Mouse (Mus musculus): ENCODE data around the gene Galr3. TPM values are rescaled to one million over a fixed set of nuclear protein-coding genes. Genes with fewer than 3 reads are reported as not detected.

Galr3 gene
- total and polyA plus RNA-seq, 2 experiments from 2014 or later, result 0.20 to 0.47 TPM

GRCm38 (mm10) chr15:79051461-79052360 is 10.0 kb downstream of the Galr3 start:
- H3K9me3 ChIP-seq (ENCODE audit: low read length), result no peaks in the 10 kb centered on the region
- 69% methylated on average over 13 of the region's 13 CpGs for WGBS

GRCm38 (mm10) chr15:79052366-79052765 is 10.7 kb downstream of the Galr3 start:
- 84% methylated on average over 2 of the region's 2 CpGs for WGBS
- no peaks in the 10 kb centered on the region for H3K27me3 ChIP-seq (ENCODE audit: insufficient read depth, low read length)
- ATAC-seq (no peak), DNase-seq (ENCODE audit: low spot score) (no peak)
- peaks cover 51% of the 10 kb centered on the region for H3K36me3 ChIP-seq (ENCODE audit: insufficient read depth, low read length)
- H3K4me3 ChIP-seq (ENCODE audit: low read length), result no peak overlapping the region
- H3K9ac ChIP-seq (replicated peaks; ENCODE audit: low read length), result no peak overlapping the region
- no peak overlapping the region for H3K27ac ChIP-seq
- no peak for TF ChIP-seq CTCF (IDR thresholded peaks at IDR 0.05; ENCODE audit: low read depth)
- no peaks in the 10 kb centered on the region for H3K9me3 ChIP-seq (ENCODE audit: low read length)
- no peaks in the 10 kb centered on the region for H3K4me1 ChIP-seq (ENCODE audit: insufficient read depth, low read length)
- H3K4me2 ChIP-seq (ENCODE audit: low read depth, low read length), result no peak overlapping the region

More at GRCm38 (mm10) chr15:79051461-79052360, 10.0 kb downstream of the Galr3 start:
- Histone ChIP-seq H3K27me3 (ENCODE audit: insufficient read depth, low read length) (no peaks in the 10 kb centered on the region), H3K9ac (replicated peaks; ENCODE audit: low read length) (no peak overlapping the region), H3K4me2 (ENCODE audit: low read depth, low read length) (no peak overlapping the region), H3K4me3 (ENCODE audit: low read length) (no peak overlapping the region), H3K36me3 (ENCODE audit: insufficient read depth, low read length) (peaks cover 45% of the 10 kb centered on the region), H3K27ac (peak overlapping the region; percentile 36; the same call in 1 of the 2 replicates), H3K4me1 (ENCODE audit: insufficient read depth, low read length) (no peaks in the 10 kb centered on the region)
- TF ChIP-seq CTCF (IDR thresholded peaks at IDR 0.05; ENCODE audit: low read depth), result no peak
- ATAC-seq (no peak), DNase-seq (ENCODE audit: low spot score) (no peak)

GRCm38 (mm10) chr15:79056601-79057000 is 14.9 kb downstream of the Galr3 start:
- no peaks in the 10 kb centered on the region for H3K27me3 ChIP-seq (ENCODE audit: insufficient read depth, low read length)
- no peak overlapping the region for H3K27ac ChIP-seq
- H3K9ac ChIP-seq (replicated peaks; ENCODE audit: low read length), result no peak overlapping the region
- TF ChIP-seq CTCF (IDR thresholded peaks at IDR 0.05; ENCODE audit: low read depth), result no peak
- DNase-seq (ENCODE audit: low spot score) (no peak), ATAC-seq (no peak)
- H3K4me3 ChIP-seq (ENCODE audit: low read length), result no peak overlapping the region
- H3K4me2 ChIP-seq (ENCODE audit: low read depth, low read length), result no peak overlapping the region
- H3K9me3 ChIP-seq (ENCODE audit: low read length), result no peaks in the 10 kb centered on the region
- WGBS, result 93% methylated on average over 7 of the region's 7 CpGs
- 0 out of 2 replicates have a peak, but pooled peaks cover 2% of the 10 kb centered on the region for H3K4me1 ChIP-seq (ENCODE audit: insufficient read depth, low read length)
- peaks cover 81% of the 10 kb centered on the region for H3K36me3 ChIP-seq (ENCODE audit: insufficient read depth, low read length)

GRCm38 (mm10) chr15:79057850-79058249 is 16.2 kb downstream of the Galr3 start:
- no peak overlapping the region for H3K9ac ChIP-seq (replicated peaks; ENCODE audit: low read length)
- H3K9me3 ChIP-seq (ENCODE audit: low read length), result no peaks in the 10 kb centered on the region
- H3K27me3 ChIP-seq (ENCODE audit: insufficient read depth, low read length), result no peaks in the 10 kb centered on the region
- DNase-seq (ENCODE audit: low spot score) (no peak), ATAC-seq (no peak)
- no peak for TF ChIP-seq CTCF (IDR thresholded peaks at IDR 0.05; ENCODE audit: low read depth)
- H3K36me3 ChIP-seq (ENCODE audit: insufficient read depth, low read length), result peaks cover 73% of the 10 kb centered on the region
- 0 out of 2 replicates have a peak, but pooled peaks cover 2% of the 10 kb centered on the region for H3K4me1 ChIP-seq (ENCODE audit: insufficient read depth, low read length)
- no peak overlapping the region for H3K4me2 ChIP-seq (ENCODE audit: low read depth, low read length)
- 88% methylated on average over 6 of the region's 6 CpGs for WGBS
- no peak overlapping the region for H3K27ac ChIP-seq
- H3K4me3 ChIP-seq (ENCODE audit: low read length), result no peak overlapping the region

GRCm38 (mm10) chr15:79060887-79061565 is 19.3 kb downstream of the Galr3 start:
- peak overlapping the region; percentile 69; the same call in 1 of the 2 replicates for H3K4me2 ChIP-seq (ENCODE audit: low read depth, low read length)
- no peak overlapping the region for H3K4me3 ChIP-seq (ENCODE audit: low read length)
- H3K9me3 ChIP-seq (ENCODE audit: low read length), result no peaks in the 10 kb centered on the region
- H3K27ac ChIP-seq, result no peak overlapping the region
- H3K4me1 ChIP-seq (ENCODE audit: insufficient read depth, low read length), result 0 out of 2 replicates have a peak, but pooled peaks cover 2% of the 10 kb centered on the region
- no peak for TF ChIP-seq CTCF (IDR thresholded peaks at IDR 0.05; ENCODE audit: low read depth)
- H3K36me3 ChIP-seq (ENCODE audit: insufficient read depth, low read length), result peaks cover 42% of the 10 kb centered on the region
- 74% methylated on average over 14 of the region's 14 CpGs for WGBS
- 0 out of 2 replicates have a peak overlapping the region, but pooled peaks have one; percentile 13 for H3K9ac ChIP-seq (replicated peaks; ENCODE audit: low read length)
- no peaks in the 10 kb centered on the region for H3K27me3 ChIP-seq (ENCODE audit: insufficient read depth, low read length)
- ATAC-seq, result no peak
- no peak for DNase-seq (ENCODE audit: low spot score)

- peak within 1 kb of the TSS; percentile 63 for H3K9ac ChIP-seq (replicated peaks; ENCODE audit: low read length)
- H3K4me1 ChIP-seq (ENCODE audit: insufficient read depth, low read length), result 0 out of 2 replicates have a peak, but pooled peaks cover 2% of the 10 kb centered on the region
- H3K9me3 ChIP-seq (ENCODE audit: low read length), result no peaks in the 10 kb centered on the region
- ATAC-seq (peak; percentile 100), DNase-seq (ENCODE audit: low spot score) (peak; percentile 100)
- H3K27ac ChIP-seq, result peak within 1 kb of the TSS; percentile 62
- H3K4me3 ChIP-seq (ENCODE audit: low read length), result peak within 1 kb of the TSS; percentile 70
- no peak for TF ChIP-seq CTCF (IDR thresholded peaks at IDR 0.05; ENCODE audit: low read depth)
- peaks cover 30% of the 10 kb centered on the region for H3K36me3 ChIP-seq (ENCODE audit: insufficient read depth, low read length)
- H3K27me3 ChIP-seq (ENCODE audit: insufficient read depth, low read length), result no peaks in the 10 kb centered on the region
- WGBS, result under 1% methylated on average over 71 of the region's 80 CpGs
- H3K4me2 ChIP-seq (ENCODE audit: low read depth, low read length), result peak within 1 kb of the TSS; percentile 69
Measured at GRCm38 (mm10) chr15:79062376-79063159, 20.9 kb downstream of the Galr3 start, which contains the start of gene Ankrd54. TSS of gene Ankrd54 (minus strand) at chr15:79062893.
